Mouse (Mus musculus) kidney, embryonic 14.5 days (tissue): Measurements from ENCODE around the gene Csf2rb2. TPM values are rescaled to one million over a fixed set of nuclear protein-coding genes. Genes with fewer than 3 reads are reported as not detected.
"Not testable (repeated sequence)": the region's sequence is repeated elsewhere in the genome, so short reads cannot be mapped to it uniquely, and the experiment has no call there.

Experiments used
- ATAC-seq: fragments of 200-750 bp; cut with Nextera tagmentation; 2 replicates; pipeline ENCODE4 v1.8.0; 2017; ENCODE audit warnings: moderate number of reproducible peaks, mild to moderate bottlenecking, moderate TSS enrichment, moderate library complexity; ENCODE audit not compliant: low FRiP score, low TSS enrichment
- H3K27ac ChIP-seq: fragments of 300-500 bp; sonication (generic); 2 replicates; pipeline ENCODE4 v1.5.1; 2014; ENCODE audit warnings: low read depth, mild to moderate bottlenecking, low read length, moderate library complexity, mixed read lengths
- H3K27me3 ChIP-seq: fragments of 300-500 bp; sonication (generic); 2 replicates; pipeline ENCODE4 v1.6.1; 2014; ENCODE audit warnings: mild to moderate bottlenecking, low read length; ENCODE audit not compliant: control insufficient read depth, insufficient read depth
- H3K36me3 ChIP-seq: fragments of 300-500 bp; sonication (generic); 2 replicates; pipeline ENCODE4 v1.6.1; 2014; ENCODE audit warnings: low read length, mixed read lengths; ENCODE audit not compliant: control insufficient read depth, insufficient read depth
- H3K4me1 ChIP-seq: fragments of 300-500 bp; sonication (generic); 2 replicates; pipeline ENCODE4 v1.6.1; 2014; ENCODE audit warnings: low read length, mixed read lengths; ENCODE audit not compliant: control insufficient read depth, insufficient read depth
- H3K4me2 ChIP-seq: fragments of 300-500 bp; sonication (generic); replicated peaks from 2 replicates; pipeline ENCODE4 v1.6.1; 2014; ENCODE audit warnings: low read depth, mild to moderate bottlenecking, low read length
- H3K4me3 ChIP-seq: fragments of 300-500 bp; sonication (generic); 2 replicates; pipeline ENCODE4 v1.5.1; 2014; ENCODE audit warnings: mild to moderate bottlenecking, low read length
- H3K9ac ChIP-seq: fragments of 300-500 bp; sonication (generic); 2 replicates; pipeline ENCODE4 v1.6.1; 2014; ENCODE audit warnings: low read depth, mild to moderate bottlenecking, low read length, moderate library complexity
- H3K9me3 ChIP-seq: fragments of 300-500 bp; sonication (generic); 2 replicates; pipeline ENCODE4 v1.6.1; 2016; ENCODE audit warnings: low read length; ENCODE audit not compliant: control insufficient read depth
- WGBS: fragments of 180-500 bp; shearing (Covaris S2); extraction: QIAGEN DNeasy Blood & Tissue Kit; methylation state at CpG from one replicate; pipeline ENCODE4 v1.1.7; 2014; 5-methylcytosine and 5-hydroxymethylcytosine counted together
- polyA plus RNA-seq: library from polyadenylated mRNA; unstranded; fragments of >200 nt; fragmentation: Nextera tagmentation; extraction: Ambion mirVana; gene quantifications from 2 replicates; pipeline ENCODE4 v1.2.1, GENCODE M21; 2014

Gene Csf2rb2
- 0.14 and 0.28 TPM in 2 replicates for polyA plus RNA-seq

DNA sequence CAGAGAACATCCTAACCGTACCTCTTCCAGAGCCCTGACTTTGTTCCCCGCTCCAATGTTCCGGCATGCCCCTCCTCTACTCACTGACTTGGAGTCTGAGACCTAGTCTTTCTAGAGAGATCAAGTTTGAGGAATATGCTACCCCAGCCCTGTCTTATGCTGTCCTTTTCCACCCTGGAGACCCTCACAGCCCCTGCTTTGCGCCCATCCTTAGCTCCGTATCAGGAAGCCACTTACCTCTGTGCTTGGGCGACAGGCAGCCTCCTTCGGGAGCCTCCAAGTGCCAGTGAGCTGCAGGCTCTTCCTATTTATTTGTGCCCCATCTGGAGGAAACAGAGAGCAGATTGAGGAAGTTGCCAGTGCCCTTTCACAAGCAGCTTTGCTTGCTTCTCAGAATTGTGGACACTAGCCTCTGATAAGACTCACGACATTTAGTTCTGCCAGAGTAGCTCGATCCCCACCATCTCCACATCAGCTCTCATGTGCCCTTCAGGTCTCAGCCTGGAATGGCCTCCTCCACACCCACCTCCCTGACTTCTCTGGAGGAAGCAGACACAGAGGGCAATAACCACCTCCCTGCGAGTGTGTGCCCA, at the start of gene Csf2rb2:
Gene Csf2rb2, minus strand, starts transcription at position 381 of the 593 bp plus-strand sequence.
- Histone ChIP-seq H3K4me2 (no peak within 1 kb of the TSS), H3K9ac (no peak within 1 kb of the TSS), H3K9me3 (no peaks in the 10 kb centered on the region), H3K4me3 (no peak within 1 kb of the TSS), H3K4me1 (no peaks in the 10 kb centered on the region), H3K36me3 (no peaks in the 10 kb centered on the region), H3K27ac (no peak within 1 kb of the TSS), H3K27me3 (no peaks in the 10 kb centered on the region)
- 75% methylated on average over 10 of the region's 10 CpGs for WGBS
- no peak for ATAC-seq

GRCm38 (mm10) chr15:78354958-78355357, 49.4 kb upstream of the Csf2rb2 start:
- Histone ChIP-seq H3K36me3 (no peaks in the 10 kb centered on the region), H3K27ac (no peak overlapping the region), H3K4me1 (no peaks in the 10 kb centered on the region), H3K4me3 (no peak overlapping the region), H3K27me3 (no peaks in the 10 kb centered on the region), H3K9me3 (no peaks in the 10 kb centered on the region), H3K9ac (no peak overlapping the region), H3K4me2 (no peak overlapping the region)
- 0% methylated on average over 1 of the region's 1 CpGs for WGBS
- ATAC-seq: no peak

GRCm38 (mm10) chr15:78351586-78352165, 46.2 kb upstream of the Csf2rb2 start:
- no peak for ATAC-seq
- no peak overlapping the region for H3K4me2 ChIP-seq
- 58% methylated on average over 3 of the region's 3 CpGs for WGBS

GRCm38 (mm10) chr15:78344567-78344966, 39.0 kb upstream of the Csf2rb2 start:
- Histone ChIP-seq H3K4me3 (no peak overlapping the region), H3K4me2 (no peak overlapping the region), H3K36me3 (no peaks in the 10 kb centered on the region), H3K9me3 (no peaks in the 10 kb centered on the region), H3K27me3 (no peaks in the 10 kb centered on the region), H3K4me1 (no peaks in the 10 kb centered on the region), H3K9ac (no peak overlapping the region), H3K27ac (no peak overlapping the region)
- WGBS: 91% methylated on average over 3 of the region's 3 CpGs
- no peak for ATAC-seq

More at GRCm38 (mm10) chr15:78351586-78352165, 46.2 kb upstream of the Csf2rb2 start:
- Histone ChIP-seq H3K4me1 (no peaks in the 10 kb centered on the region), H3K27me3 (no peaks in the 10 kb centered on the region), H3K36me3 (no peaks in the 10 kb centered on the region), H3K9me3 (no peaks in the 10 kb centered on the region), H3K4me3 (no peak overlapping the region), H3K9ac (no peak overlapping the region), H3K27ac (no peak overlapping the region)

GRCm38 (mm10) chr15:78343683-78344082, 38.2 kb upstream of the Csf2rb2 start:
- Histone ChIP-seq H3K4me2 (no peak overlapping the region), H3K9me3 (no peaks in the 10 kb centered on the region), H3K4me1 (no peaks in the 10 kb centered on the region), H3K9ac (no peak overlapping the region), H3K4me3 (no peak overlapping the region), H3K27me3 (no peaks in the 10 kb centered on the region), H3K36me3 (no peaks in the 10 kb centered on the region), H3K27ac (no peak overlapping the region)
- 4% methylated on average over 1 of the region's 1 CpGs for WGBS
- no peak for ATAC-seq

- H3K27ac ChIP-seq, H3K4me1 ChIP-seq, H3K9ac ChIP-seq, H3K4me3 ChIP-seq, H3K27me3 ChIP-seq, H3K9me3 ChIP-seq, H3K4me2 ChIP-seq, ATAC-seq, H3K36me3 ChIP-seq: not testable (repeated sequence)
- WGBS: 72% methylated on average over 5 of the region's 7 CpGs
Observed at GRCm38 (mm10) chr15:78340919-78341318, 35.4 kb upstream of the Csf2rb2 start.

DNA sequence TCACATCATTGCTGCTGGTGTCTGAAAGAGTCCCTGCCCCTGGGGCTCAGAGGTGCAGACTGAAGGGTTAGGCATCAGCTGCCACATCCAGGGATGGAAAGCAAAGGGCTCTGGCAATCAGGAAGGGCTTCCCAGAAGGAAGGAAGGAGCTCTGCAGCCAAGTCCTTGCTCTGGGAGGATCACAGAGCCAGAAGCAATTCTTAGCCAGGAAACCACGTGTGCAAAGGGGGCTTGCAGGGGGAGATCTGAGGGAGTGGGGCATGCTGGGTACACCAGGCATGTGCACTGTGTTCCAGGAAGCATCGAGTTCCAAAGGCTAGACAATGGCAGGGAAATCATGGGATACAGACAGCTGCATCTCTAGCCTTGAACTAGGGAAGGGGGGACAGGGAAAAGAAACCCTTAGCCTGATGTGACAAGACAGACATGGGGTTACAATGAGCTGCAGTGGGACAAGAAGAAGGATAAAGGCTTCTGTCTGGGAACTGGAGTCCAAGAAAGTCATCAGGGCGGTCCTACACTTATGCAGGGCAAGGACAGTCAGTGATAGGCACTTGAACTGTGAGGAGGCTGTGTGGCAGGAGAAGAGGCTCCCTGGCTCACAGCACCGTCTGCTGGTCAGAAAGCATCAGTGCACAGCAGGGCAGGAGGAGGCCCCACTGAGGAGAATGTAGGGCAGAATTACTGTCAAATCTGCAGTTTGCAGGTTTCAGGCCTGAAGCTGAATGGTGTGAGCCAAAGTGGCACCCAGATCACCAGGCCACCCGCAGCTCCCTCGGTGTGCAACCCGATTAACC, 34.3 kb upstream of the Csf2rb2 start:
- WGBS: 32% methylated on average over 7 of the region's 7 CpGs
- not testable (repeated sequence) for H3K4me1 ChIP-seq, H3K27me3 ChIP-seq, H3K36me3 ChIP-seq, H3K9ac ChIP-seq, H3K4me2 ChIP-seq, ATAC-seq, H3K27ac ChIP-seq, H3K4me3 ChIP-seq, H3K9me3 ChIP-seq

GRCm38 (mm10) chr15:78334380-78334779, 28.9 kb upstream of the Csf2rb2 start:
- Histone ChIP-seq H3K4me2 (no peak overlapping the region), H3K27me3 (no peaks in the 10 kb centered on the region), H3K27ac (no peak overlapping the region), H3K4me1 (no peaks in the 10 kb centered on the region), H3K9me3 (no peaks in the 10 kb centered on the region), H3K36me3 (no peaks in the 10 kb centered on the region), H3K9ac (no peak overlapping the region), H3K4me3 (no peak overlapping the region)
- 73% methylated on average over 3 of the region's 3 CpGs for WGBS
- no peak for ATAC-seq

DNA sequence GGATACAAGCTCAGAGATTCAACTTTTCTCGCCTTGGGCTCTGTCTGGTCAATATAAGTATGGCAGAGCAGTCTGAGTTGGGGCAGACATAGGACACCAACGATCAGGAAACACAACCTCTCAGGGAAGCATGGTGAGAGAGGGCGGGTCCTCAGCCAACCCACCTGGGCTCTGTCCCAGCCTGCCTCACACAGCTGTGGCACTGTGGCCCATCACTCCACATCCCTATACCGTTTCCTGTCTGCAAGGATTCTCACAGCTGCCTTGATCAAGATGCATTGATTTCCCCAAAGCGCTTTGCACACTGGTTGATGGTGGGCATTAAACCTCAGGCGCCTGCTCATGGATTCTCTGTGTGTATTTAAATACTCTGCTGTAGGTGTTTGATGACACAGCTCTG, 27.5 kb upstream of the Csf2rb2 start:
- ATAC-seq: no peak
- Histone ChIP-seq H3K27me3 (no peaks in the 10 kb centered on the region), H3K36me3 (no peaks in the 10 kb centered on the region), H3K27ac (no peak overlapping the region), H3K9me3 (no peaks in the 10 kb centered on the region), H3K9ac (no peak overlapping the region), H3K4me3 (no peak overlapping the region), H3K4me1 (no peaks in the 10 kb centered on the region), H3K4me2 (no peak overlapping the region)
- 74% methylated on average over 6 of the region's 6 CpGs for WGBS
